Mouse (Mus musculus): ENCODE measurements at regions not wholly inside any gene's neighbourhood (a gene's known extent, or its start where the extent isn't known, plus 50 kb on each side); places are given as distances from the start of the nearest gene placed in this dataset.

DNA sequence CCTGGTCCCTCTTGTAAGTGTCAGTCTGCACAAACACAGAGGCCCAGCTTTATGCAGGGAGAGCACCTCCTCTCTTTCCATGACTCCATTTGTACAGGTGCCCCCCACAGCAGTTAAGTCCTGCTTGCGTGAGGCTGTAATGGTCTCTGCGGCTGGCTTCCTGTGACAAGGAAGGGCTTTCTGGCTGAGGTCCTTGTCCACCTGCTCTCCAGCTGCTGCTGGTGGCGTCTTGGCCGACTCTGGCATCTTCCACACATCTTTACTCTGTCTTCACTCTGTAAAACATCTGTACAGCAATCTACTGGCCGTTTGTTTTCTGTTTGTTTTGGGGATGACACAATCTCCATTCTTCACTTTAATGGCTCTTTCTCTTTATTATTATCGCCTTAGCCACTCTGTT, 60.8 kb downstream of the Rpusd4 start:
- no peak for TF ChIP-seq CTCF (conservative IDR thresholded peaks at IDR 0.05; ENCODE audit: insufficient read depth, insufficient read length, low read depth, low read length)
- no peak for TF ChIP-seq POLR2A (IDR thresholded peaks at IDR 0.05; ENCODE audit: low read depth, low read length)
- no peak for DNase-seq
- no peaks in the 10 kb centered on the region for H3K4me1 ChIP-seq (ENCODE audit: control insufficient read depth, insufficient read depth, low read length)
- H3K27me3 ChIP-seq (replicated peaks; ENCODE audit: control insufficient read depth, insufficient read depth, low read length) = no peaks in the 10 kb centered on the region
- H3K4me3 ChIP-seq (ENCODE audit: insufficient read depth, low read depth, low read length) = no peak overlapping the region
- WGBS = 72% methylated on average over 6 of the region's 6 CpGs
- no peaks in the 10 kb centered on the region for H3K36me3 ChIP-seq (ENCODE audit: control insufficient read depth, insufficient read depth, low read length)
- no peak overlapping the region for H3K27ac ChIP-seq (ENCODE audit: insufficient read depth, low read depth, low read length)

- no peaks in the 10 kb centered on the region for H3K27me3 ChIP-seq (replicated peaks; ENCODE audit: control insufficient read depth, insufficient read depth, low read length)
- no peak overlapping the region for H3K27ac ChIP-seq (ENCODE audit: insufficient read depth, low read depth, low read length)
Observed at GRCm38 (mm10) chr9:35330386-35330785, 62.7 kb downstream of the Rpusd4 start.

GRCm38 (mm10) chr9:35331241-35331680, 63.6 kb downstream of the Rpusd4 start:
- 35% methylated on average over 7 of the region's 7 CpGs for WGBS
- no peak overlapping the region for H3K4me3 ChIP-seq (ENCODE audit: insufficient read depth, low read depth, low read length)
- H3K27me3 ChIP-seq (replicated peaks; ENCODE audit: control insufficient read depth, insufficient read depth, low read length) = no peaks in the 10 kb centered on the region
- peak; percentile 76 for DNase-seq
- TF ChIP-seq CTCF (conservative IDR thresholded peaks at IDR 0.05; ENCODE audit: insufficient read depth, insufficient read length, low read depth, low read length) (no peak), POLR2A (IDR thresholded peaks at IDR 0.05; ENCODE audit: low read depth, low read length) (no peak)
- no peak overlapping the region for H3K27ac ChIP-seq (ENCODE audit: insufficient read depth, low read depth, low read length)
- no peaks in the 10 kb centered on the region for H3K36me3 ChIP-seq (ENCODE audit: control insufficient read depth, insufficient read depth, low read length)
- H3K4me1 ChIP-seq (ENCODE audit: control insufficient read depth, insufficient read depth, low read length) = no peaks in the 10 kb centered on the region

More at GRCm38 (mm10) chr9:35330386-35330785, 62.7 kb downstream of the Rpusd4 start:
- no peak overlapping the region for H3K4me3 ChIP-seq (ENCODE audit: insufficient read depth, low read depth, low read length)
- WGBS = 97% methylated on average over 2 of the region's 2 CpGs
- no peaks in the 10 kb centered on the region for H3K36me3 ChIP-seq (ENCODE audit: control insufficient read depth, insufficient read depth, low read length)
- H3K4me1 ChIP-seq (ENCODE audit: control insufficient read depth, insufficient read depth, low read length) = no peaks in the 10 kb centered on the region
- no peak for DNase-seq
- TF ChIP-seq CTCF (conservative IDR thresholded peaks at IDR 0.05; ENCODE audit: insufficient read depth, insufficient read length, low read depth, low read length) = no peak
- no peak for TF ChIP-seq POLR2A (IDR thresholded peaks at IDR 0.05; ENCODE audit: low read depth, low read length)

GRCm38 (mm10) chr9:35332688-35333630, 65.3 kb downstream of the Rpusd4 start:
- no peaks in the 10 kb centered on the region for H3K36me3 ChIP-seq (ENCODE audit: control insufficient read depth, insufficient read depth, low read length)
- no peak for TF ChIP-seq CTCF (conservative IDR thresholded peaks at IDR 0.05; ENCODE audit: insufficient read depth, insufficient read length, low read depth, low read length)
- TF ChIP-seq POLR2A (IDR thresholded peaks at IDR 0.05; ENCODE audit: low read depth, low read length) = no peak
- no peak for DNase-seq
- WGBS = 84% methylated on average over 11 of the region's 11 CpGs
- no peak overlapping the region for H3K27ac ChIP-seq (ENCODE audit: insufficient read depth, low read depth, low read length)
- no peak overlapping the region for H3K4me3 ChIP-seq (ENCODE audit: insufficient read depth, low read depth, low read length)
- no peaks in the 10 kb centered on the region for H3K4me1 ChIP-seq (ENCODE audit: control insufficient read depth, insufficient read depth, low read length)
- no peaks in the 10 kb centered on the region for H3K27me3 ChIP-seq (replicated peaks; ENCODE audit: control insufficient read depth, insufficient read depth, low read length)

DNA sequence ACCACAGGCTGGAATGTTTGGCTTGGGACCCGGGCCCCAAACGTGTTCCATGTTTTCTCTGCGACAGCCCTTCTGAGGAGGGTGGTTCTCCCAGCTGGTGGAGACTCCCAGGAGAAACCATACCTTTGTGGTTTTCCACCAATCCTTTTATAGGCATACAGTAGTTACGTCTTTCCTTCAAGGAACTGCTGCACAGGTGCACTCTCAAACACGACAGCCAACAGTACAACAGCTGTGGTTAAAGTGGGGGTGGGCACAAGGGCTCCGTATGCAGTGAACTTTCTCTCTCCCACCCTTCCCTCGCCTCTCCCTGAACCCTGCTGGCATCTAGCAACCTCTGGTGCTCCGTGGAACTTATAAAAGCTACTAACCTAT, 66.0 kb downstream of the Rpusd4 start:
- H3K27me3 ChIP-seq (replicated peaks; ENCODE audit: control insufficient read depth, insufficient read depth, low read length) = no peaks in the 10 kb centered on the region
- no peaks in the 10 kb centered on the region for H3K4me1 ChIP-seq (ENCODE audit: control insufficient read depth, insufficient read depth, low read length)
- 84% methylated on average over 8 of the region's 8 CpGs for WGBS
- H3K27ac ChIP-seq (ENCODE audit: insufficient read depth, low read depth, low read length) = no peak overlapping the region
- DNase-seq = no peak
- H3K4me3 ChIP-seq (ENCODE audit: insufficient read depth, low read depth, low read length) = no peak overlapping the region
- H3K36me3 ChIP-seq (ENCODE audit: control insufficient read depth, insufficient read depth, low read length) = no peaks in the 10 kb centered on the region
- TF ChIP-seq CTCF (conservative IDR thresholded peaks at IDR 0.05; ENCODE audit: insufficient read depth, insufficient read length, low read depth, low read length) (no peak), POLR2A (IDR thresholded peaks at IDR 0.05; ENCODE audit: low read depth, low read length) (no peak)

- WGBS = 81% methylated on average over 5 of the region's 5 CpGs
- no peaks in the 10 kb centered on the region for H3K27me3 ChIP-seq (replicated peaks; ENCODE audit: control insufficient read depth, insufficient read depth, low read length)
- DNase-seq = no peak
- no peaks in the 10 kb centered on the region for H3K4me1 ChIP-seq (ENCODE audit: control insufficient read depth, insufficient read depth, low read length)
- no peak overlapping the region for H3K4me3 ChIP-seq (ENCODE audit: insufficient read depth, low read depth, low read length)
- TF ChIP-seq CTCF (conservative IDR thresholded peaks at IDR 0.05; ENCODE audit: insufficient read depth, insufficient read length, low read depth, low read length) (no peak), POLR2A (IDR thresholded peaks at IDR 0.05; ENCODE audit: low read depth, low read length) (no peak)
- H3K36me3 ChIP-seq (ENCODE audit: control insufficient read depth, insufficient read depth, low read length) = no peaks in the 10 kb centered on the region
- H3K27ac ChIP-seq (ENCODE audit: insufficient read depth, low read depth, low read length) = no peak overlapping the region
Observed at GRCm38 (mm10) chr9:35334536-35334935, 66.9 kb downstream of the Rpusd4 start.

DNA sequence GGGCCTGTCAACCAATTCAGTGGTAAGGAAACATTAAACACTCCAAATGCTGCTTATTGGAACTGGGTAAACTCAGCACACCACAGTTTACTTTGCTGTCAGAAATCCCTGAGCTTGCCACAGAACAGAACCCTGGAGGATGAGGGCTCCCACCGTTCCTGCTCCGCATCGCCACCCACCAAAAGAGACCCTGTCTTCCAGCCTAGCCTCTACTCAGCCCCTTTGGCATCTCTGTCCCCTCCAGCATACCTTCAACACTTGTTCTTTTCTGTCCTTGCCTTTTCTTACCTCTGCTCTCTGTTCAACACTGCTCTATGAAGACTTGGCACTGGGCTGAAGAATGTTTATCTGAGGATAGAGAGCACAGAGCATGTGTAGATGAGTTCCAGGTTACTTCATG, 67.5 kb downstream of the Rpusd4 start:
- no peak for DNase-seq
- Histone ChIP-seq H3K4me1 (ENCODE audit: control insufficient read depth, insufficient read depth, low read length) (no peaks in the 10 kb centered on the region), H3K27me3 (replicated peaks; ENCODE audit: control insufficient read depth, insufficient read depth, low read length) (no peaks in the 10 kb centered on the region), H3K36me3 (ENCODE audit: control insufficient read depth, insufficient read depth, low read length) (no peaks in the 10 kb centered on the region), H3K27ac (ENCODE audit: insufficient read depth, low read depth, low read length) (no peak overlapping the region), H3K4me3 (ENCODE audit: insufficient read depth, low read depth, low read length) (no peak overlapping the region)
- whole genome bisulfite sequencing = 88% methylated on average over 3 of the region's 3 CpGs
- TF ChIP-seq CTCF (conservative IDR thresholded peaks at IDR 0.05; ENCODE audit: insufficient read depth, insufficient read length, low read depth, low read length) (no peak), POLR2A (IDR thresholded peaks at IDR 0.05; ENCODE audit: low read depth, low read length) (no peak)

Measured in kidney, adult 2 months (tissue).